Mouse (Mus musculus) brain, embryonic 18.5 days (tissue): ENCODE measurements around the gene Uvssa.
"Not testable (repeated sequence)": the region's sequence is repeated elsewhere in the genome, so short reads cannot be mapped to it uniquely, and the experiment has no call there.

Source experiments
- DNase-seq: peaks from one replicate; pipeline ENCODE4 v3.0.0-alpha.2; 2012; ENCODE audit warnings: low read depth, low spot score

The Uvssa gene

GRCm38 (mm10) chr5:33378302-33378854 lies at the start of gene Uvssa:
TSS of gene Uvssa (plus strand) at chr5:33378549.
- DNase-seq, result peak; percentile 99

- DNase-seq, result no peak
These were observed 43.7 kb upstream of the Uvssa start for GRCm38 (mm10) chr5:33334381-33335272.

- DNase-seq, result peak; percentile 94
These were observed 42.9 kb upstream of the Uvssa start, which contains the start of gene Maea for GRCm38 (mm10) chr5:33335273-33335976. TSS of gene Maea (plus strand) at chr5:33335509.

GRCm38 (mm10) chr5:33335977-33336360 lies 42.4 kb upstream of the Uvssa start:
- no peak for DNase-seq

- DNase-seq, result no peak
These were observed 41.1 kb upstream of the Uvssa start for GRCm38 (mm10) chr5:33337206-33337605.

- no peak for DNase-seq
These were observed 37.2 kb upstream of the Uvssa start for GRCm38 (mm10) chr5:33341165-33341564.

GRCm38 (mm10) chr5:33342248-33342647 lies 36.1 kb upstream of the Uvssa start:
- not testable (repeated sequence) for DNase-seq

- no peak for DNase-seq
These were observed 35.5 kb upstream of the Uvssa start for GRCm38 (mm10) chr5:33342821-33343220.

GRCm38 (mm10) chr5:33343571-33343970 lies 34.8 kb upstream of the Uvssa start:
- no peak for DNase-seq

- no peak for DNase-seq
These were observed 34.3 kb upstream of the Uvssa start for GRCm38 (mm10) chr5:33344070-33344469.

GRCm38 (mm10) chr5:33347620-33348019 lies 30.7 kb upstream of the Uvssa start:
- no peak for DNase-seq

GRCm38 (mm10) chr5:33349205-33349604 lies 29.1 kb upstream of the Uvssa start:
- no peak for DNase-seq

GRCm38 (mm10) chr5:33349706-33350105 lies 28.6 kb upstream of the Uvssa start:
- DNase-seq, result no peak

GRCm38 (mm10) chr5:33351556-33352272 lies 26.6 kb upstream of the Uvssa start:
- no peak for DNase-seq

GRCm38 (mm10) chr5:33352273-33352645 lies 26.1 kb upstream of the Uvssa start:
- DNase-seq, result no peak

- DNase-seq, result no peak
These were observed 25.3 kb upstream of the Uvssa start for GRCm38 (mm10) chr5:33353011-33353410.

GRCm38 (mm10) chr5:33357494-33357893 lies 20.9 kb upstream of the Uvssa start:
- no peak for DNase-seq

- no peak for DNase-seq
These were observed 19.9 kb upstream of the Uvssa start for GRCm38 (mm10) chr5:33358467-33358866.

GRCm38 (mm10) chr5:33363263-33363662 lies 15.1 kb upstream of the Uvssa start:
- no peak for DNase-seq

GRCm38 (mm10) chr5:33368651-33369050 lies 9.7 kb upstream of the Uvssa start:
- DNase-seq, result no peak

GRCm38 (mm10) chr5:33371137-33371536 lies 7.2 kb upstream of the Uvssa start:
- DNase-seq, result no peak

GRCm38 (mm10) chr5:33371668-33372067 lies 6.7 kb upstream of the Uvssa start:
- DNase-seq, result no peak
